Mouse (Mus musculus): ENCODE results near the gene Hsf2bp. TPM values are rescaled to one million over a fixed set of nuclear protein-coding genes. Genes with fewer than 3 reads are reported as not detected.

Hsf2bp gene
- total and polyA plus RNA-seq, 3 experiments = 0.34 to 1.0 (median 0.75) TPM

GRCm38 (mm10) chr17:31949076-31949475 lies 87.1 kb downstream of the Hsf2bp start:
- no peaks in the 10 kb centered on the region for H3K36me3 ChIP-seq (replicated peaks in 1 of 2; ENCODE audit: control insufficient read depth in 1 of 2, insufficient read depth in 1 of 2, low read length in 1 of 2)
- DNase-seq (ENCODE audit: extremely low read depth) = no peak
- H3K9ac ChIP-seq (ENCODE audit: insufficient read depth, low read depth) = no peak overlapping the region
- H3K4me1 ChIP-seq (ENCODE audit: control insufficient read depth in 1 of 2, insufficient read depth in 2 of 2) = peaks cover 0 to 14% of the 10 kb centered on the region in 2 experiments; a peak in 3 of 4 replicates
- no peaks in the 10 kb centered on the region for H3K27me3 ChIP-seq (replicated peaks)
- in situ Hi-C loops (cut with MboI; ENCODE audit: low pct_ligation_motif_present, low pct_unique_long_range_greater_than_20kb, low sequenced_read_pairs) = no loop called here
- TF ChIP-seq E2F4 (IDR thresholded peaks at IDR 0.05; ENCODE audit: insufficient replicate concordance, low read depth, low read length) (no peak), JUND (conservative IDR thresholded peaks at IDR 0.05; ENCODE audit: low read depth, low read length) (no peak), CHD1 (IDR thresholded peaks at IDR 0.05; ENCODE audit: low read depth, low read length) (no peak), ZKSCAN1 (IDR thresholded peaks at IDR 0.05; ENCODE audit: borderline replicate concordance, low read depth, low read length) (no peak), CHD2 (IDR thresholded peaks at IDR 0.05; ENCODE audit: low read length) (no peak), TBP (conservative IDR thresholded peaks at IDR 0.05; ENCODE audit: low read depth, low read length) (no peak), ZC3H11A (IDR thresholded peaks at IDR 0.05; ENCODE audit: low read depth, low read length) (no peak), HCFC1 (IDR thresholded peaks at IDR 0.05; ENCODE audit: low read depth, low read length) (no peak), TCF12 (IDR thresholded peaks at IDR 0.05; ENCODE audit: low read depth, low read length) (no peak), USF1 (IDR thresholded peaks at IDR 0.05; ENCODE audit: low read depth, low read length) (no peak), EP300 (IDR thresholded peaks at IDR 0.05; ENCODE audit: low read length) (no peak), USF2 (conservative IDR thresholded peaks at IDR 0.05; ENCODE audit: low read depth, low read length) (no peak), BHLHE40 (IDR thresholded peaks at IDR 0.05; ENCODE audit: low read depth, low read length) (no peak), JUN (IDR thresholded peaks at IDR 0.05; ENCODE audit: insufficient read depth, low read depth, low read length) (no peak), MXI1 (IDR thresholded peaks at IDR 0.05; ENCODE audit: low read depth, low read length) (no peak), CTCF (conservative IDR thresholded peaks at IDR 0.05 in 1 of 2, IDR thresholded peaks at IDR 0.05 in 1 of 2; ENCODE audit: low read depth in 2 of 2, low read length in 2 of 2) (no peak), RCOR1 (conservative IDR thresholded peaks at IDR 0.05; ENCODE audit: low read depth, low read length) (no peak), SIN3A (IDR thresholded peaks at IDR 0.05; ENCODE audit: low read length) (no peak), POLR2A (IDR thresholded peaks at IDR 0.05; ENCODE audit: low read depth, low read length) (no peak), MAX (IDR thresholded peaks at IDR 0.05; ENCODE audit: low read length) (no peak)
- H3K9me3 ChIP-seq (replicated peaks; ENCODE audit: low read length) = no peaks in the 10 kb centered on the region
- H3K79me2 ChIP-seq (replicated peaks; ENCODE audit: control insufficient read depth, extremely low read depth, insufficient read depth, poor library complexity, severe bottlenecking) = no peaks in the 10 kb centered on the region
- dilution Hi-C loops (cut with MboI; ENCODE audit: extremely low pct_ligation_motif_present, extremely low pct_unique_long_range_greater_than_20kb, low sequenced_read_pairs) = no loop called here
- H3K4me3 ChIP-seq (replicated peaks in 1 of 3; ENCODE audit: low read depth in 2 of 3, low read length in 2 of 3, poor library complexity in 1 of 3) = no peak overlapping the region
- H3K4me2 ChIP-seq (ENCODE audit: insufficient read depth, low read depth, poor library complexity, severe bottlenecking) = no peak overlapping the region
- H3K27ac ChIP-seq (ENCODE audit: insufficient read depth, low read depth) = no peak overlapping the region

- no peak overlapping the region for H3K9ac ChIP-seq (ENCODE audit: insufficient read depth, low read depth)
- H3K27ac ChIP-seq (ENCODE audit: insufficient read depth, low read depth) = no peak overlapping the region
- in situ Hi-C loops (cut with MboI; ENCODE audit: low pct_ligation_motif_present, low pct_unique_long_range_greater_than_20kb, low sequenced_read_pairs) (no loop called here), dilution Hi-C loops (cut with MboI; ENCODE audit: extremely low pct_ligation_motif_present, extremely low pct_unique_long_range_greater_than_20kb, low sequenced_read_pairs) (no loop called here)
- no peak overlapping the region for H3K4me2 ChIP-seq (ENCODE audit: insufficient read depth, low read depth, poor library complexity, severe bottlenecking)
- H3K4me3 ChIP-seq (replicated peaks in 1 of 3; ENCODE audit: low read depth in 2 of 3, low read length in 2 of 3, poor library complexity in 1 of 3) = no peak overlapping the region
- H3K27me3 ChIP-seq (replicated peaks) = no peaks in the 10 kb centered on the region
- H3K9me3 ChIP-seq (replicated peaks; ENCODE audit: low read length) = no peaks in the 10 kb centered on the region
- DNase-seq (ENCODE audit: extremely low read depth) = no peak
- H3K79me2 ChIP-seq (replicated peaks; ENCODE audit: control insufficient read depth, extremely low read depth, insufficient read depth, poor library complexity, severe bottlenecking) = no peaks in the 10 kb centered on the region
- H3K4me1 ChIP-seq (ENCODE audit: control insufficient read depth in 1 of 2, insufficient read depth in 2 of 2) = peaks cover 0 to 15% of the 10 kb centered on the region in 2 experiments; a peak in 3 of 4 replicates
- no peaks in the 10 kb centered on the region for H3K36me3 ChIP-seq (replicated peaks in 1 of 2; ENCODE audit: control insufficient read depth in 1 of 2, insufficient read depth in 1 of 2, low read length in 1 of 2)
- TF ChIP-seq ZC3H11A (IDR thresholded peaks at IDR 0.05; ENCODE audit: low read depth, low read length) (no peak), TCF12 (IDR thresholded peaks at IDR 0.05; ENCODE audit: low read depth, low read length) (no peak), MAFK (IDR thresholded peaks at IDR 0.05; ENCODE audit: insufficient replicate concordance, low read length) (no peak), RAD21 (IDR thresholded peaks at IDR 0.05; ENCODE audit: low read depth, low read length) (no peak), PAX5 (IDR thresholded peaks at IDR 0.05; ENCODE audit: low read length) (no peak), MAX (IDR thresholded peaks at IDR 0.05; ENCODE audit: low read length) (no peak), UBTF (IDR thresholded peaks at IDR 0.05; ENCODE audit: low read depth, low read length) (no peak), NELFE (IDR thresholded peaks at IDR 0.05; ENCODE audit: low read depth, low read length) (no peak), USF2 (conservative IDR thresholded peaks at IDR 0.05; ENCODE audit: low read depth, low read length) (no peak), NRF1 (IDR thresholded peaks at IDR 0.05; ENCODE audit: low read depth, low read length) (no peak), RCOR1 (conservative IDR thresholded peaks at IDR 0.05; ENCODE audit: low read depth, low read length) (no peak), ETS1 (conservative IDR thresholded peaks at IDR 0.05; ENCODE audit: low read depth, low read length) (no peak), ZKSCAN1 (IDR thresholded peaks at IDR 0.05; ENCODE audit: borderline replicate concordance, low read depth, low read length) (no peak), CTCF (conservative IDR thresholded peaks at IDR 0.05 in 1 of 2, IDR thresholded peaks at IDR 0.05 in 1 of 2; ENCODE audit: low read depth in 2 of 2, low read length in 2 of 2) (no peak), CHD2 (IDR thresholded peaks at IDR 0.05; ENCODE audit: low read length) (no peak), MXI1 (IDR thresholded peaks at IDR 0.05; ENCODE audit: low read depth, low read length) (no peak), ZNF384 (IDR thresholded peaks at IDR 0.05; ENCODE audit: low read depth, low read length) (no peak), E2F4 (IDR thresholded peaks at IDR 0.05; ENCODE audit: insufficient replicate concordance, low read depth, low read length) (no peak), ZMIZ1 (IDR thresholded peaks at IDR 0.05; ENCODE audit: low read depth, low read length) (no peak)
Observed at GRCm38 (mm10) chr17:31946436-31946835, 89.7 kb downstream of the Hsf2bp start.

Measured in CH12.LX (cell line).